Mouse (Mus musculus) G1E (cell line): Measurements from ENCODE around the gene Smcp. TPM values are rescaled to one million over a fixed set of nuclear protein-coding genes. Genes with fewer than 3 reads are reported as not detected.

ENCODE experiments used
- ATAC-seq: 2 replicates; pipeline ENCODE4 v1.8.0; 2016; ENCODE audit warnings: mild to moderate bottlenecking; ENCODE audit not compliant: insufficient number of reproducible peaks, poor library complexity, low FRiP score, severe bottlenecking; ENCODE audit errors: extremely low read depth
- DNase-seq: peaks from one replicate; pipeline ENCODE4 v3.0.0; 2012; ENCODE audit warnings: low spot score
- H3K27me3 ChIP-seq: 2 replicates; pipeline ENCODE4 v1.6.1; 2012; ENCODE audit warnings: mild to moderate bottlenecking, low read length, inconsistent platforms; ENCODE audit not compliant: insufficient read depth
- H3K36me3 ChIP-seq: replicated peaks from 2 replicates; pipeline ENCODE3; 2012; ENCODE audit warnings: mild to moderate bottlenecking, inconsistent platforms
- H3K4me1 ChIP-seq: 2 replicates; pipeline ENCODE4 v1.6.1; 2012; ENCODE audit warnings: low read depth, low read length, inconsistent platforms, mixed read lengths; ENCODE audit not compliant: insufficient read depth
- H3K4me3 ChIP-seq: 2 replicates; pipeline ENCODE4 v1.5.1; 2012; ENCODE audit warnings: low read depth, mild to moderate bottlenecking, inconsistent platforms, low read length, moderate library complexity, mixed read lengths
- H3K9me3 ChIP-seq: replicated peaks from 2 replicates; pipeline ENCODE4 v1.6.1; 2012; ENCODE audit warnings: inconsistent platforms
- CTCF ChIP-seq: IDR thresholded peaks from 2 replicates; pipeline ENCODE4 v1.5.1; 2012; ENCODE audit warnings: low read depth, low read length, inconsistent platforms, mixed read lengths
- GATA1 ChIP-seq: IDR thresholded peaks from 2 replicates; pipeline ENCODE4 v1.6.1; 2012; ENCODE audit warnings: borderline replicate concordance, low read length, inconsistent platforms, mixed read lengths
- GATA2 ChIP-seq: IDR thresholded peaks from 2 replicates; pipeline ENCODE4 v1.6.1; 2012; ENCODE audit warnings: low read depth, low read length, inconsistent platforms, borderline replicate concordance
- POLR2AphosphoS5 ChIP-seq: IDR thresholded peaks from 2 replicates; pipeline ENCODE4 v1.6.1; 2012; ENCODE audit warnings: low read depth, low read length, inconsistent platforms; ENCODE audit not compliant: insufficient replicate concordance
- TAL1 ChIP-seq: conservative IDR thresholded peaks from 2 replicates; pipeline ENCODE4 v1.6.1; 2012; ENCODE audit warnings: low read depth, low read length, inconsistent platforms, mixed read lengths
- polyA plus RNA-seq: library from polyadenylated mRNA; stranded (reverse); fragments of >175 nt; gene quantifications from 2 replicates; pipeline ENCODE4 v1.2.3, GENCODE M21; 2012
- total RNA-seq, 2 experiments: library from RNA; stranded (forward) in 1 of 2; stranded (reverse) in 1 of 2; fragments of 200-1000 nt in 1 of 2; fragments of >200 nt in 1 of 2; fragmentation: Nextera tagmentation in 1 of 2; gene quantifications; 2 replicates each; pipeline ENCODE4 v1.2.3; 2014 to 2017

The Smcp gene
- total RNA-seq (2014; fragmentation: Nextera tagmentation) (not detected in 2 replicates), total RNA-seq (2017) (not detected in 2 replicates), polyA plus RNA-seq (not detected in 2 replicates)

DNA sequence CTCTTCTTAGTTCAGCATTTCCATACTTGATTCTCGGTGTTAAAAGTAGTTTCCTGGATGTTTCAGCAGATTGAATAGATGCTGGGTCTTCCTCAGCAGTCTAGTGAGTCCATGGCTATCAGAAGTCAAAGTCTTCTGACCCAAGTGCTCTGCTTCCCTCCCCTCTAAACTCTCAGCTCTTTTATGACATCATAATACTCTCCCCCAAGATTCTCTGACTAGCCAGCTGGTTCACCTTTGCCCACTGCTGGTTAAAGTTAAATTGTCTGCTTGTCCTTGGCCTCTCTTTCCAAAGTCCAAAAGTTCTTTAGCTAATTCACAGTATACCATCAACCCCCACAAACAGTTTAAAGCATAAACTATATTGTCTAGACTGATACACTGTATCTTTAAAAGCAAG is at the start of gene Smcp:
Gene Smcp (minus strand): TSS at position 140 of the 400 bp plus-strand sequence.
- no peak for TF ChIP-seq GATA1
- TF ChIP-seq TAL1: no peak
- TF ChIP-seq CTCF: no peak
- TF ChIP-seq POLR2AphosphoS5: no peak
- TF ChIP-seq GATA2: no peak
- DNase-seq: no peak
- peaks cover 10% of the 10 kb centered on the region for H3K9me3 ChIP-seq
- no peaks in the 10 kb centered on the region for H3K4me1 ChIP-seq
- H3K4me3 ChIP-seq: no peak within 1 kb of the TSS
- H3K27me3 ChIP-seq: peaks cover 2% of the 10 kb centered on the region; the same call in 1 of the 2 replicates
- ATAC-seq: no peak
- no peaks in the 10 kb centered on the region for H3K36me3 ChIP-seq

DNA sequence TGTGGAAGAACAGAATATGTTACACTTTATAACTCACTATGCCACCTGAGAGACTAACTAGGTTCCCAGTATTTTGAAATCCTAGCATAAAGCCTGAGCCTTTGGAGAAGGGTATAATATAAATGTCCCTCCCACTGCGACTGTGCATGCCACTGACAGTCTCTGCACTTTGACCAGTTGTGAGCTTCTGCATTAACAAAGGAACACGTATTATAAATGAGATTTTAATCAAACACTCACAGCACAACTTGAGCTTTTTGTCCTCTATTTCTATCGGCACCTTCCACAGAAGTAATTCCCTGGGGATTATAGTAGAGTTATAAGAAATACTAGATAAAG is 49.8 kb upstream of the Smcp start:
- H3K4me1 ChIP-seq: no peaks in the 10 kb centered on the region
- DNase-seq (no peak), ATAC-seq (no peak)
- no peaks in the 10 kb centered on the region for H3K27me3 ChIP-seq
- no peak overlapping the region for H3K4me3 ChIP-seq
- no peaks in the 10 kb centered on the region for H3K36me3 ChIP-seq
- peaks cover 6% of the 10 kb centered on the region for H3K9me3 ChIP-seq
- TF ChIP-seq GATA2 (no peak), GATA1 (no peak), CTCF (no peak), POLR2AphosphoS5 (no peak), TAL1 (no peak)

GRCm38 (mm10) chr3:92637745-92638652 is 49.2 kb upstream of the Smcp start:
- no peak for ATAC-seq
- Histone ChIP-seq H3K4me1 (no peaks in the 10 kb centered on the region), H3K9me3 (peaks cover 6% of the 10 kb centered on the region), H3K4me3 (no peak overlapping the region), H3K27me3 (no peaks in the 10 kb centered on the region), H3K36me3 (no peaks in the 10 kb centered on the region)
- DNase-seq: no peak
- TF ChIP-seq GATA1 (no peak), CTCF (no peak), POLR2AphosphoS5 (no peak), GATA2 (no peak), TAL1 (no peak)

- Histone ChIP-seq H3K27me3 (no peaks in the 10 kb centered on the region), H3K36me3 (no peaks in the 10 kb centered on the region), H3K9me3 (0 out of 2 replicates have a peak, but pooled peaks cover 2% of the 10 kb centered on the region), H3K4me1 (no peaks in the 10 kb centered on the region), H3K4me3 (no peak within 1 kb of the TSS)
- TF ChIP-seq POLR2AphosphoS5 (no peak), GATA1 (no peak), TAL1 (no peak), GATA2 (no peak), CTCF (no peak)
- DNase-seq (no peak), ATAC-seq (no peak)
These were observed 32.8 kb upstream of the Smcp start, which contains the start of gene Lce6a for GRCm38 (mm10) chr3:92621560-92621959. Lce6a (minus strand) TSS chr3:92621660.

GRCm38 (mm10) chr3:92609804-92610203 is 21.0 kb upstream of the Smcp start:
- no peaks in the 10 kb centered on the region for H3K36me3 ChIP-seq
- TF ChIP-seq GATA1: no peak
- TF ChIP-seq TAL1: no peak
- TF ChIP-seq CTCF: no peak
- no peak for TF ChIP-seq POLR2AphosphoS5
- TF ChIP-seq GATA2: no peak
- no peaks in the 10 kb centered on the region for H3K27me3 ChIP-seq
- no peak for ATAC-seq
- H3K4me3 ChIP-seq: no peak overlapping the region
- H3K9me3 ChIP-seq: no peaks in the 10 kb centered on the region
- no peaks in the 10 kb centered on the region for H3K4me1 ChIP-seq
- no peak for DNase-seq

- no peak for DNase-seq
- no peak within 1 kb of the TSS for H3K4me3 ChIP-seq
These were observed 18.6 kb upstream of the Smcp start, which contains the start of gene 2210017I01Rik for GRCm38 (mm10) chr3:92607392-92607791. 2210017I01Rik (minus strand) TSS chr3:92607492.

More at GRCm38 (mm10) chr3:92607392-92607791, 18.6 kb upstream of the Smcp start, which contains the start of gene 2210017I01Rik:
- Histone ChIP-seq H3K4me1 (no peaks in the 10 kb centered on the region), H3K36me3 (no peaks in the 10 kb centered on the region), H3K27me3 (no peaks in the 10 kb centered on the region), H3K9me3 (no peaks in the 10 kb centered on the region)
- TF ChIP-seq POLR2AphosphoS5: no peak
- TF ChIP-seq GATA1: no peak
- TF ChIP-seq TAL1: no peak
- TF ChIP-seq GATA2: no peak
- no peak for TF ChIP-seq CTCF
- no peak for ATAC-seq
